Mouse (Mus musculus): Measurements from ENCODE around the gene Spata46.

- TF ChIP-seq CTCF (IDR thresholded peaks at IDR 0.05; ENCODE audit: borderline replicate concordance, extremely low read depth, insufficient read depth, insufficient read length) = no peak
- TF ChIP-seq POLR2A (IDR thresholded peaks at IDR 0.05; ENCODE audit: borderline replicate concordance, extremely low read depth, insufficient read depth, insufficient read length, poor library complexity, severe bottlenecking) = no peak
Observed at GRCm38 (mm10) chr1:170322046-170322445, 13.4 kb downstream of the Spata46 start.
